Mouse (Mus musculus): Measurements from ENCODE around the gene Ctf2. TPM values are rescaled to one million over a fixed set of nuclear protein-coding genes. Genes with fewer than 3 reads are reported as not detected.
A peak's percentile ranks its signal among the peaks of the same experiment; 100 is the strongest.

The Ctf2 gene
- total and polyA plus RNA-seq, 2 experiments from 2014 or later, result not detected

DNA sequence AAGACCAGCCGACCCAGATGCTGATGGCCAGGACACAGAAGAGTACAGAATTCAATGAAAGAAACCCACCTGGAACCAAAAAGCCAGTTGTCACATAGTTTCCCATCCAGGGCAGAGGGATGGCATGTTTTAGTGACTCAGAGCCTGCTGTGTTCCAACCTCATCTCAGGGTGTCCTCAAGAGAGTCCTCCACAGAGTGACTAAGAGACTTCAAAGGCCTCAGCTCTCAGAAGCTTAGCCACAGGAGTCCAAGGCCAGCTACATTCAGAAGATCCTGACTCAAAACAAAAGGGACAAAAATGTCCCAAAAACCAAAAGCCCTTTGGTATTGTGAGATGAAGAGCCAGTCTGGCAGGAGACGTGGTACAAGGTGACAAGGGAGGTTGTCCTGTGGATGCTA is 53.2 kb downstream of the Ctf2 start:
- no peak for DNase-seq (ENCODE audit: low spot score)
- no peak for ATAC-seq
- no peak overlapping the region for H3K4me2 ChIP-seq (ENCODE audit: low read depth, low read length)
- H3K27me3 ChIP-seq (ENCODE audit: insufficient read depth, low read length), result no peaks in the 10 kb centered on the region
- H3K4me3 ChIP-seq (ENCODE audit: low read length), result no peak overlapping the region
- no peaks in the 10 kb centered on the region for H3K9me3 ChIP-seq (ENCODE audit: low read length)
- no peak for TF ChIP-seq CTCF (IDR thresholded peaks at IDR 0.05; ENCODE audit: low read depth)
- H3K4me1 ChIP-seq (ENCODE audit: insufficient read depth, low read length), result no peaks in the 10 kb centered on the region
- H3K9ac ChIP-seq (replicated peaks; ENCODE audit: low read length), result no peak overlapping the region
- H3K27ac ChIP-seq, result no peak overlapping the region
- WGBS, result 60% methylated on average over 2 of the region's 2 CpGs
- no peaks in the 10 kb centered on the region for H3K36me3 ChIP-seq (ENCODE audit: insufficient read depth, low read length)

DNA sequence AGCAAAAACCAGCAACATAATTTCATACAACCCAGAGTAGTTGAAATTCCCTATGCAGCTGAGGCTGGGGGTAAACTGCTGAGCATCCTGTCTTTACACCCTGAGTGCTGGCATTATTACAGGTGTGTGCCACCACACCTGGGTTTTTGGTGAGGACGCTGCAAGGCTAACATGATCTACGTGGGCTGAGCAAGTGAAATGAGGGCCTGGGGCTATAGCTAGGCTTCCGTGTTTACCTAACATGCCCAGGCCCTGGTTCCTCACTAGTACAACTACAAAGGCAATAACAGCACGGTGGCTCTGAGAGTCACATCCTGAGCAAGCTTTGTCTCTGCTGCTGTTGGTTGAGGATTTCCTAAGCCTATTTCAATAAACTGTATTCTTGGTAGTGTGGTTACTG is 54.4 kb downstream of the Ctf2 start:
- no peak overlapping the region for H3K4me2 ChIP-seq (ENCODE audit: low read depth, low read length)
- H3K27ac ChIP-seq, result no peak overlapping the region
- no peaks in the 10 kb centered on the region for H3K9me3 ChIP-seq (ENCODE audit: low read length)
- no peak overlapping the region for H3K9ac ChIP-seq (replicated peaks; ENCODE audit: low read length)
- 90% methylated on average over 4 of the region's 4 CpGs for WGBS
- ATAC-seq (no peak), DNase-seq (ENCODE audit: low spot score) (no peak)
- no peak for TF ChIP-seq CTCF (IDR thresholded peaks at IDR 0.05; ENCODE audit: low read depth)
- H3K27me3 ChIP-seq (ENCODE audit: insufficient read depth, low read length), result no peaks in the 10 kb centered on the region
- no peak overlapping the region for H3K4me3 ChIP-seq (ENCODE audit: low read length)
- no peaks in the 10 kb centered on the region for H3K4me1 ChIP-seq (ENCODE audit: insufficient read depth, low read length)
- no peaks in the 10 kb centered on the region for H3K36me3 ChIP-seq (ENCODE audit: insufficient read depth, low read length)

DNA sequence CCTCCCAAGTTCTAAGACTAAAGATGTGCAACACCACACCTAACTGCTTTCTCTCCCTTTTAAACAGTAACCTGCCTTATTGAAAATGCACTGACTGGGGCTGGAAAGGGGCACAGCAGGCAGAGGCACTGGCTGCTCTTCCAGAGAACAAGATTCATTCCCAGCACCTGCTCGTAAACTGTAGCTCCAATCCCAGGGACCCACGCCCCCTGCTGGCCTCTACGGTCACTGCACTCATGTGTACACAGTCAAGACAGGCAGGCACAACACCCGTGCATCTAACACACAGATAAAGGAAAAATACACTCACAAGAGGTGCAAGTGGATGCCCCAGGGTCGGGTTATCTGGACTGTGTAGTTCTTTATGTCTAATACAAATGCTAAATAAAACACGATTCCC is 54.9 kb downstream of the Ctf2 start:
- Histone ChIP-seq H3K4me2 (ENCODE audit: low read depth, low read length) (no peak overlapping the region), H3K27me3 (ENCODE audit: insufficient read depth, low read length) (no peaks in the 10 kb centered on the region), H3K9ac (replicated peaks; ENCODE audit: low read length) (no peak overlapping the region), H3K36me3 (ENCODE audit: insufficient read depth, low read length) (no peaks in the 10 kb centered on the region), H3K4me3 (ENCODE audit: low read length) (no peak overlapping the region), H3K4me1 (ENCODE audit: insufficient read depth, low read length) (no peaks in the 10 kb centered on the region), H3K27ac (no peak overlapping the region), H3K9me3 (ENCODE audit: low read length) (no peaks in the 10 kb centered on the region)
- peak; percentile 75 for TF ChIP-seq CTCF (IDR thresholded peaks at IDR 0.05; ENCODE audit: low read depth)
- WGBS, result 70% methylated on average over 6 of the region's 6 CpGs
- DNase-seq (ENCODE audit: low spot score) (peak; percentile 52), ATAC-seq (no peak)

DNA sequence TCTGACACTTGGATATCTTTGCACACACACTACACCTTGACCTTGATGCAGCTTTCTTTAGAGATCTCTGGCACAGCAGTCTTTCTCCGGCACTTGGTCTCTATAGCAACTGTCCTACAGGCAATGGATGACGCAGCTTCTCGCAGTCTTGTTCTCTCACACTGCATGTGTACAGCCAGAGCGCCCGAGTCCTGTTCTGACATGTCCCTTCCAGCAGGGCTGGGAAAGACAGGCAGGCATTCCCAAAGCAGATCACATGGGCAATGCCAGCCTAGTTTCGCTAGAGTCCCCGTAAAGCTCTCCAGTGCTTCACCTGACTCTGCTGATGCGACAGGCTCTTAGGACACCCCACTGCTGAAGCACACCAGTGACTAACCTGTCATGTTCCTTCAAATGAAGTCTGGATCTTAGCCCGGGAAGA is 56.6 kb downstream of the Ctf2 start:
- peak; percentile 54 for DNase-seq (ENCODE audit: low spot score)

DNA sequence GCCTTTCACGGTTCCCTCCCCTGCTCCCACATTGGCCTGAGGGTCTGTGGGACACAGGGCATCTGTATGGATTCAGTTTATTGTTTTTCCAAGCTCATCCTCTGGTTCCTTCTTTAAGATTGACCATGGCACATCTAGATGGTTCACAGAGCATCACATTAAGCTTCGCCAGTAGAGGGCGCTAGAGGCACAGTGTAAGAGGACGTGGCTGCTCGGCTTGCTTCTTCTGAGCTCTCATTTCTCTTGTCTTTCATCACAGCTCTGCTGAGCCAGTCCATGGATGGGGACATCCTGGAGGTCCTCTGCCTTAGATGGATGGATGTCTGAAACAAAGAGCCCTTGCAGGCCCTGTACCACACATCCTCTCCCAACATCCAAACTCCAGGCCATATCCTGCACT is 57.0 kb downstream of the Ctf2 start:
- DNase-seq (ENCODE audit: low spot score), result peak; percentile 95
- H3K27ac ChIP-seq, result peak overlapping the region; percentile 77

More for the DNA sequence above, 56.6 kb downstream of the Ctf2 start:
- Histone ChIP-seq H3K27me3 (ENCODE audit: insufficient read depth, low read length) (no peaks in the 10 kb centered on the region), H3K9ac (replicated peaks; ENCODE audit: low read length) (0 out of 2 replicates have a peak overlapping the region, but pooled peaks have one; percentile 17), H3K9me3 (ENCODE audit: low read length) (no peaks in the 10 kb centered on the region), H3K27ac (peak overlapping the region; percentile 77), H3K4me3 (ENCODE audit: low read length) (no peak overlapping the region), H3K4me2 (ENCODE audit: low read depth, low read length) (0 out of 2 replicates have a peak overlapping the region, but pooled peaks have one; percentile 3), H3K36me3 (ENCODE audit: insufficient read depth, low read length) (no peaks in the 10 kb centered on the region), H3K4me1 (ENCODE audit: insufficient read depth, low read length) (no peaks in the 10 kb centered on the region)
- WGBS, result 57% methylated on average over 9 of the region's 9 CpGs
- peak; percentile 87 for ATAC-seq
- TF ChIP-seq CTCF (IDR thresholded peaks at IDR 0.05; ENCODE audit: low read depth), result no peak

DNA sequence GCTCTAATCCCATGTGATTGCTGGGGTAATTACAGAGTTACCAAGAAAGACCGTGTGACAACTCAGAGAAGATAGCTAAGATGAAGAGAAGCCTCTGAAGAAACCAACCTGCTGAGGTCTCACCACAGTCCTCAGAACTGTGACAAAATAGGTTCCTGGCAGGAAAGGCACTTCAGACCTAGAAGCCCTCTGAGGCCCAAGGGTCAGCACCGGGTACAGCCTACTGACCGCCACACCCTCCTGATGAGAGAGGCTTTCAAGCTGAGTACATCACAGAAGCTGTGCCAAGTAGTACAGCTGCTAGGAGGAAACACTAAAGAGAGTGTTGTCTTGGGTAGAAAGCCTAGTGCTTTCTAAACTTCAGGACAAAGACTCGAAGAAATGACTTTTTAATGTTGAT is 59.2 kb downstream of the Ctf2 start:
- no peaks in the 10 kb centered on the region for H3K36me3 ChIP-seq (ENCODE audit: insufficient read depth, low read length)
- no peak overlapping the region for H3K4me3 ChIP-seq (ENCODE audit: low read length)
- no peak for DNase-seq (ENCODE audit: low spot score)
- no peak for TF ChIP-seq CTCF (IDR thresholded peaks at IDR 0.05; ENCODE audit: low read depth)
- WGBS, result 83% methylated on average over 4 of the region's 4 CpGs
- no peaks in the 10 kb centered on the region for H3K9me3 ChIP-seq (ENCODE audit: low read length)
- H3K27ac ChIP-seq, result no peak overlapping the region
- H3K4me1 ChIP-seq (ENCODE audit: insufficient read depth, low read length), result no peaks in the 10 kb centered on the region
- ATAC-seq, result no peak
- H3K27me3 ChIP-seq (ENCODE audit: insufficient read depth, low read length), result no peaks in the 10 kb centered on the region
- H3K4me2 ChIP-seq (ENCODE audit: low read depth, low read length), result no peak overlapping the region
- no peak overlapping the region for H3K9ac ChIP-seq (replicated peaks; ENCODE audit: low read length)

More for the DNA sequence above, 57.0 kb downstream of the Ctf2 start:
- Histone ChIP-seq H3K36me3 (ENCODE audit: insufficient read depth, low read length) (no peaks in the 10 kb centered on the region), H3K4me1 (ENCODE audit: insufficient read depth, low read length) (no peaks in the 10 kb centered on the region), H3K9me3 (ENCODE audit: low read length) (no peaks in the 10 kb centered on the region), H3K4me2 (ENCODE audit: low read depth, low read length) (no peak overlapping the region), H3K9ac (replicated peaks; ENCODE audit: low read length) (0 out of 2 replicates have a peak overlapping the region, but pooled peaks have one; percentile 17), H3K4me3 (ENCODE audit: low read length) (no peak overlapping the region), H3K27me3 (ENCODE audit: insufficient read depth, low read length) (no peaks in the 10 kb centered on the region)
- 1% methylated on average over 5 of the region's 5 CpGs for WGBS
- peak; percentile 98 for TF ChIP-seq CTCF (IDR thresholded peaks at IDR 0.05; ENCODE audit: low read depth)
- peak; percentile 88 for ATAC-seq

DNA sequence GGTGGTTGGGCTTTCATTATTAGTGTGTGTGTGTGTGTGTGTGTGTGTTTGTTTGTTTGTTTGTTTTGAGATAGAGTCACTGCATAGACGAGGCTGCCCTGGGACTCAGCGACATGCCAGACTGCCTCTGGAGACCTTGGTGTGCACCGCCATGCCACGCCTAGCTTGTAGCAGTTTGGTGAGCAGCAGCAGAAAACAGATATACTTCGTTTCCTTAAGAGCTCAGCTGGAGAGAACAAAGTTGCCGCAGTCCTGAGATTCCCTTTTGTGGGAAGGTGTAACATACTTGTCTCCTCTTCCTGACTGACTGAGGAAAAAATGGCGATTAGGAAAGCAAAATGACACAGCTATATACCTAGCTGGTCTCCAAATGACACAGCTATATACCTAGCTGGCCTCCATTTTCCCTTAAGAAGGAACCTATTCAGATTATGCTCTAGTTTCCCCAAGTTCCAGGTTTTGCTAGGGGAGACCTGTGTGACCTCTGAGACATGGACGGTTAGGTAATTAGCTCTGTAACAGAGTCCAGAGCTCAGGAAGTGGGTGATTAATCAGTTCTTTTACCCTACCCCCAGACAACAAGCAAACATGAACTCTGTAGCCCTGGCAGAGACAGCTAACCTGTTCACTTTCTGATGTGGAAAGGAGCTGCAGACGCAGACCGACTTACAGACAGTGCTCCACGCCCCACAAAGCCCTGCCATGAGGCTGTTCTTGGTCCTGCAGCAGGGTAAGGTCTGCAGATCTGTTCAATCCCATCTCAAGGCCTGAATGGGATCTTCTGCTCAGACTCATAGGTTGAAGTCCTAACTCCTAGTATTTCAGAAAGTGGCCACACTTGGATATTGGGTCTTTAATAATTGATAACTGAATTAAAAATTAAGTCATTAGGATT is 59.8 kb downstream of the Ctf2 start:
- no peak overlapping the region for H3K4me2 ChIP-seq (ENCODE audit: low read depth, low read length)
- no peak overlapping the region for H3K27ac ChIP-seq
- no peaks in the 10 kb centered on the region for H3K36me3 ChIP-seq (ENCODE audit: insufficient read depth, low read length)
- no peak overlapping the region for H3K9ac ChIP-seq (replicated peaks; ENCODE audit: low read length)
- DNase-seq (ENCODE audit: low spot score), result no peak
- H3K9me3 ChIP-seq (ENCODE audit: low read length), result no peaks in the 10 kb centered on the region
- no peaks in the 10 kb centered on the region for H3K4me1 ChIP-seq (ENCODE audit: insufficient read depth, low read length)
- ATAC-seq, result no peak
- no peaks in the 10 kb centered on the region for H3K27me3 ChIP-seq (ENCODE audit: insufficient read depth, low read length)
- 83% methylated on average over 11 of the region's 11 CpGs for WGBS
- H3K4me3 ChIP-seq (ENCODE audit: low read length), result no peak overlapping the region
- TF ChIP-seq CTCF (IDR thresholded peaks at IDR 0.05; ENCODE audit: low read depth), result no peak

MicroRNA genes within 50 kb of the gene (microRNA counts, 519-probe panel; counts per million panel counts)
- not detected for microRNA mmu-miR-762

Small RNAs within 50 kb of the gene (microRNA-seq; reads per million reads assigned to microRNA genes)
- gene Mir762, result 0 reads per million in 2 experiments

Other genes starting within 250 kb of the Ctf2 start
- 49.0 and 174 TPM in 2 replicates for gene Srcap, start 220.2 kb downstream of the Ctf2 start, total RNA-seq (2014; rRNA removed)
- gene Srcap, start 220.2 kb downstream of the Ctf2 start, polyA plus RNA-seq (2015; fragmentation: Nextera tagmentation; extraction: Ambion mirVana), result 29.4 and 29.7 TPM in 2 replicates
- gene Gm42715, start 212.6 kb downstream of the Ctf2 start, total RNA-seq (2014; rRNA removed), result 18.9 and 27.6 TPM in 2 replicates
- 11.1 and 11.2 TPM in 2 replicates for gene Gm42715, start 212.6 kb downstream of the Ctf2 start, polyA plus RNA-seq (2015; fragmentation: Nextera tagmentation; extraction: Ambion mirVana)
- gene Tmem265, start 170.8 kb downstream of the Ctf2 start, total RNA-seq (2014; rRNA removed), result 5.7 and 20.5 TPM in 2 replicates
- 7.1 and 9.2 TPM in 2 replicates for gene Tmem265, start 170.8 kb downstream of the Ctf2 start, polyA plus RNA-seq (2015; fragmentation: Nextera tagmentation; extraction: Ambion mirVana)
- gene Phkg2, start 158.8 kb downstream of the Ctf2 start, total RNA-seq (2014; rRNA removed), result 63.1 and 71.4 TPM in 2 replicates
- 58.2 and 65.0 TPM in 2 replicates for gene Phkg2, start 158.8 kb downstream of the Ctf2 start, polyA plus RNA-seq (2015; fragmentation: Nextera tagmentation; extraction: Ambion mirVana)
- 9.0 and 10.9 TPM in 2 replicates for gene Ccdc189, start 143.6 kb downstream of the Ctf2 start, total RNA-seq (2014; rRNA removed)
- 9.2 and 11.2 TPM in 2 replicates for gene Ccdc189, start 143.6 kb downstream of the Ctf2 start, polyA plus RNA-seq (2015; fragmentation: Nextera tagmentation; extraction: Ambion mirVana)
- gene Rnf40, start 143.4 kb downstream of the Ctf2 start, total RNA-seq (2014; rRNA removed), result 33.6 and 34.6 TPM in 2 replicates
- 35.6 and 36.2 TPM in 2 replicates for gene Rnf40, start 143.4 kb downstream of the Ctf2 start, polyA plus RNA-seq (2015; fragmentation: Nextera tagmentation; extraction: Ambion mirVana)
- 36.2 and 40.0 TPM in 2 replicates for gene Zfp629, start 116.4 kb downstream of the Ctf2 start, total RNA-seq (2014; rRNA removed)
- 12.1 and 12.3 TPM in 2 replicates for gene Zfp629, start 116.4 kb downstream of the Ctf2 start, polyA plus RNA-seq (2015; fragmentation: Nextera tagmentation; extraction: Ambion mirVana)
- 86.8 and 105 TPM in 2 replicates for gene Bcl7c, start 23.2 kb downstream of the Ctf2 start, total RNA-seq (2014; rRNA removed)
- 48.8 and 50.9 TPM in 2 replicates for gene Bcl7c, start 23.2 kb downstream of the Ctf2 start, polyA plus RNA-seq (2015; fragmentation: Nextera tagmentation; extraction: Ambion mirVana)
- 9.0 and 10.7 TPM in 2 replicates for gene Ctf1, start 19.4 kb downstream of the Ctf2 start, total RNA-seq (2014; rRNA removed)
- gene Ctf1, start 19.4 kb downstream of the Ctf2 start, polyA plus RNA-seq (2015; fragmentation: Nextera tagmentation; extraction: Ambion mirVana), result 3.8 and 4.0 TPM in 2 replicates
- gene Fbxl19, start 12.4 kb upstream of the Ctf2 start, total RNA-seq (2014; rRNA removed), result 191 and 192 TPM in 2 replicates
- 6.8 and 7.0 TPM in 2 replicates for gene Fbxl19, start 12.4 kb upstream of the Ctf2 start, polyA plus RNA-seq (2015; fragmentation: Nextera tagmentation; extraction: Ambion mirVana)
- 20.0 and 35.8 TPM in 2 replicates for gene Orai3, start 37.6 kb upstream of the Ctf2 start, total RNA-seq (2014; rRNA removed)
- 10.8 and 11.3 TPM in 2 replicates for gene Orai3, start 37.6 kb upstream of the Ctf2 start, polyA plus RNA-seq (2015; fragmentation: Nextera tagmentation; extraction: Ambion mirVana)
- gene Setd1a, start 44.5 kb upstream of the Ctf2 start, total RNA-seq (2014; rRNA removed), result 17.8 and 18.2 TPM in 2 replicates
- 10.5 and 16.0 TPM in 2 replicates for gene Setd1a, start 44.5 kb upstream of the Ctf2 start, polyA plus RNA-seq (2015; fragmentation: Nextera tagmentation; extraction: Ambion mirVana)
- gene Gm49388, start 53.4 kb upstream of the Ctf2 start, total RNA-seq (2014; rRNA removed), result 0.05 and 2.9 TPM in 2 replicates
- gene Gm49388, start 53.4 kb upstream of the Ctf2 start, polyA plus RNA-seq (2015; fragmentation: Nextera tagmentation; extraction: Ambion mirVana), result not detected in 2 replicates
- 11.0 and 12.1 TPM in 2 replicates for gene Hsd3b7, start 68.4 kb upstream of the Ctf2 start, total RNA-seq (2014; rRNA removed)
- gene Hsd3b7, start 68.4 kb upstream of the Ctf2 start, polyA plus RNA-seq (2015; fragmentation: Nextera tagmentation; extraction: Ambion mirVana), result 10.3 and 11.3 TPM in 2 replicates
- 4.0 and 9.6 TPM in 2 replicates for gene Stx4a, start 92.1 kb upstream of the Ctf2 start, total RNA-seq (2014; rRNA removed)
- 28.4 and 31.8 TPM in 2 replicates for gene Stx4a, start 92.1 kb upstream of the Ctf2 start, polyA plus RNA-seq (2015; fragmentation: Nextera tagmentation; extraction: Ambion mirVana)
- 69.7 and 72.7 TPM in 2 replicates for gene Stx1b, start 92.4 kb upstream of the Ctf2 start, total RNA-seq (2014; rRNA removed)
- gene Stx1b, start 92.4 kb upstream of the Ctf2 start, polyA plus RNA-seq (2015; fragmentation: Nextera tagmentation; extraction: Ambion mirVana), result 66.6 and 76.3 TPM in 2 replicates
- gene Zfp646, start 144.1 kb upstream of the Ctf2 start, total RNA-seq (2014; rRNA removed), result 34.6 and 35.0 TPM in 2 replicates
- 3.4 and 4.4 TPM in 2 replicates for gene Zfp646, start 144.1 kb upstream of the Ctf2 start, polyA plus RNA-seq (2015; fragmentation: Nextera tagmentation; extraction: Ambion mirVana)
- 25.8 and 26.2 TPM in 2 replicates for gene Zfp668, start 144.7 kb upstream of the Ctf2 start, total RNA-seq (2014; rRNA removed)
- gene Zfp668, start 144.7 kb upstream of the Ctf2 start, polyA plus RNA-seq (2015; fragmentation: Nextera tagmentation; extraction: Ambion mirVana), result 21.8 and 22.4 TPM in 2 replicates
- gene Prss53, start 158.8 kb upstream of the Ctf2 start, total RNA-seq (2014; rRNA removed), result 0.72 and 1.8 TPM in 2 replicates
- 1.0 and 1.3 TPM in 2 replicates for gene Prss53, start 158.8 kb upstream of the Ctf2 start, polyA plus RNA-seq (2015; fragmentation: Nextera tagmentation; extraction: Ambion mirVana)
- not detected in 2 replicates for gene Gm21974, start 163.3 kb upstream of the Ctf2 start, total RNA-seq (2014; rRNA removed)
- not detected in 2 replicates for gene Gm21974, start 163.3 kb upstream of the Ctf2 start, polyA plus RNA-seq (2015; fragmentation: Nextera tagmentation; extraction: Ambion mirVana)
- gene Vkorc1, start 163.5 kb upstream of the Ctf2 start, total RNA-seq (2014; rRNA removed), result 37.2 and 43.0 TPM in 2 replicates
- gene Vkorc1, start 163.5 kb upstream of the Ctf2 start, polyA plus RNA-seq (2015; fragmentation: Nextera tagmentation; extraction: Ambion mirVana), result 72.6 and 79.8 TPM in 2 replicates
- 44.3 and 55.0 TPM in 2 replicates for gene Bckdk, start 171.9 kb upstream of the Ctf2 start, total RNA-seq (2014; rRNA removed)
- gene Bckdk, start 171.9 kb upstream of the Ctf2 start, polyA plus RNA-seq (2015; fragmentation: Nextera tagmentation; extraction: Ambion mirVana), result 61.5 and 63.5 TPM in 2 replicates
- 24.9 and 33.5 TPM in 2 replicates for gene Kat8, start 180.3 kb upstream of the Ctf2 start, total RNA-seq (2014; rRNA removed)
- 30.1 and 33.9 TPM in 2 replicates for gene Kat8, start 180.3 kb upstream of the Ctf2 start, polyA plus RNA-seq (2015; fragmentation: Nextera tagmentation; extraction: Ambion mirVana)
- 0.26 and 0.32 TPM in 2 replicates for gene Prss8, start 197.9 kb upstream of the Ctf2 start, total RNA-seq (2014; rRNA removed)
- 0.35 and 0.44 TPM in 2 replicates for gene Prss8, start 197.9 kb upstream of the Ctf2 start, polyA plus RNA-seq (2015; fragmentation: Nextera tagmentation; extraction: Ambion mirVana)
- gene Prss36, start 214.6 kb upstream of the Ctf2 start, total RNA-seq (2014; rRNA removed), result 17.0 and 19.9 TPM in 2 replicates
- 16.5 and 17.3 TPM in 2 replicates for gene Prss36, start 214.6 kb upstream of the Ctf2 start, polyA plus RNA-seq (2015; fragmentation: Nextera tagmentation; extraction: Ambion mirVana)
- gene Fus, start 235.3 kb upstream of the Ctf2 start, total RNA-seq (2014; rRNA removed), result 34.4 and 45.0 TPM in 2 replicates
- gene Fus, start 235.3 kb upstream of the Ctf2 start, polyA plus RNA-seq (2015; fragmentation: Nextera tagmentation; extraction: Ambion mirVana), result 281 and 299 TPM in 2 replicates